Mouse (Mus musculus) megakaryocyte, embryonic 14.5 days (primary cell): ENCODE results near the gene Gfod1.

ENCODE experiments used
- FLI1 ChIP-seq: IDR thresholded peaks from 2 replicates; pipeline ENCODE4 v1.6.1; 2012; ENCODE audit warnings: low read length, inconsistent platforms, mixed read lengths
- GATA1 ChIP-seq: IDR thresholded peaks from 3 replicates; pipeline ENCODE4 v1.6.1; 2012; ENCODE audit warnings: mixed read lengths, low read length, inconsistent platforms, borderline replicate concordance

GRCm38 (mm10) chr13:43317411-43317810 lies 13.4 kb upstream of the Gfod1 start:
- TF ChIP-seq GATA1 (no peak), FLI1 (no peak)
